10 mouse cellular contexts compared by ENCODE assay signal in genomic region chr2:75669491-75670445, GRCm38 (mm10). TPM values are rescaled to one million over a fixed set of nuclear protein-coding genes. Genes with fewer than 3 reads are reported as not detected.
A peak's percentile ranks its signal among the peaks of the same experiment; 100 is the strongest.
DNase-seq lines count a peak whose midpoint lies in the region; ATAC-seq and TF ChIP-seq lines count a peak whose summit lies in the region.
"Had no signal": no experiment of that assay in that cellular context is flagged by ENCODE, and none has a peak within 500 bp of the region (broad histone marks: within the 10 kb centered on the region; RNA-seq: fewer than 3 reads in every experiment).

No protein-coding gene starts in this region.

- no peak overlapping the region for H3K27ac ChIP-seq in hindbrain, postnatal 0 days
- H3K27ac ChIP-seq in hindbrain, embryonic 14.5 days = no peak overlapping the region
- no peak overlapping the region for H3K27ac ChIP-seq in limb, embryonic 14.5 days (replicated peaks; ENCODE audit: low read depth, low read length)
- H3K27ac ChIP-seq: hindbrain, embryonic 15.5 days; macrophage had no signal

- no peaks in the 10 kb centered on the region for H3K9me3 ChIP-seq in hindbrain, postnatal 0 days (ENCODE audit: low read length)
- H3K9me3 ChIP-seq in hindbrain, embryonic 14.5 days (ENCODE audit: control insufficient read depth, low read length) = no peaks in the 10 kb centered on the region
- H3K9me3 ChIP-seq in limb, embryonic 14.5 days (ENCODE audit: control insufficient read depth, low read length) = no peaks in the 10 kb centered on the region
- H3K9me3 ChIP-seq: hindbrain, embryonic 15.5 days had no signal

- H3K36me3 ChIP-seq in hindbrain, postnatal 0 days (ENCODE audit: insufficient read depth, low read length) = no peaks in the 10 kb centered on the region
- peaks cover 11% of the 10 kb centered on the region; the same call in 1 of the 2 replicates for H3K36me3 ChIP-seq in hindbrain, embryonic 14.5 days (replicated peaks; ENCODE audit: control insufficient read depth, insufficient read depth)
- peaks cover 9% of the 10 kb centered on the region for H3K36me3 ChIP-seq in limb, embryonic 14.5 days (ENCODE audit: control insufficient read depth, insufficient read depth, low read length)

- no peak for TF ChIP-seq POLR2A in limb, embryonic 14.5 days (IDR thresholded peaks at IDR 0.05; ENCODE audit: borderline replicate concordance, extremely low read depth, insufficient read depth, insufficient read length)

- peak; percentile 16; the same call in 1 of the 2 replicates for ATAC-seq in hindbrain, postnatal 0 days
- no peak for ATAC-seq in hindbrain, embryonic 14.5 days (ENCODE audit: low FRiP score)
- ATAC-seq in limb, embryonic 14.5 days (ENCODE audit: low FRiP score, low read depth) = peak; percentile 12; the same call in 1 of the 2 replicates

- WGBS in hindbrain, postnatal 0 days = 44% methylated on average over 14 of the region's 14 CpGs
- 45% methylated on average over 14 of the region's 14 CpGs for WGBS in hindbrain, embryonic 14.5 days
- WGBS in limb, embryonic 14.5 days = 27% methylated on average over 14 of the region's 14 CpGs

- no peak overlapping the region for H3K4me2 ChIP-seq in hindbrain, postnatal 0 days (ENCODE audit: low read depth, low read length)
- H3K4me2 ChIP-seq in hindbrain, embryonic 14.5 days (replicated peaks) = no peak overlapping the region
- no peak overlapping the region for H3K4me2 ChIP-seq in limb, embryonic 14.5 days (replicated peaks; ENCODE audit: low read depth, low read length, severe bottlenecking)
- H3K4me2 ChIP-seq: hindbrain, embryonic 15.5 days had no signal

- DNase-seq in hindbrain, postnatal 0 days (ENCODE audit: low spot score) = no peak
- DNase-seq in hindbrain, embryonic 14.5 days (ENCODE audit: low spot score) = no peak
- DNase-seq in A20 (ENCODE audit: low read depth, low spot score) = peak; percentile 45
- DNase-seq in embryo, embryonic 11 days = peak; percentile 37
- no peak for DNase-seq in limb, embryonic 14.5 days (ENCODE audit: low spot score)
- no peak for DNase-seq in layer of hippocampus, adult 8-10 months (ENCODE audit: low spot score in 2 of 2)
- no peak for DNase-seq in ovary, adult 18-20 months (ENCODE audit: low spot score)
- DNase-seq in layer of hippocampus, postnatal 10 days (ENCODE audit: low spot score in 2 of 2) = no peak

- no peak overlapping the region for H3K4me3 ChIP-seq in hindbrain, postnatal 0 days (ENCODE audit: low read length)
- H3K4me3 ChIP-seq in hindbrain, embryonic 14.5 days (replicated peaks; ENCODE audit: low read length) = no peak overlapping the region
- no peak overlapping the region for H3K4me3 ChIP-seq in limb, embryonic 14.5 days (replicated peaks; ENCODE audit: low read length)
- H3K4me3 ChIP-seq: hindbrain, embryonic 15.5 days had no signal

- no peaks in the 10 kb centered on the region for H3K27me3 ChIP-seq in hindbrain, postnatal 0 days (ENCODE audit: insufficient read depth, low read length)
- no peaks in the 10 kb centered on the region for H3K27me3 ChIP-seq in hindbrain, embryonic 14.5 days (ENCODE audit: control insufficient read depth, insufficient read depth, low read length)
- H3K27me3 ChIP-seq in limb, embryonic 14.5 days (ENCODE audit: control insufficient read depth, insufficient read depth, low read length) = no peaks in the 10 kb centered on the region
- H3K27me3 ChIP-seq: hindbrain, embryonic 15.5 days had no signal

- H3K9ac ChIP-seq in hindbrain, postnatal 0 days (replicated peaks; ENCODE audit: low read length) = no peak overlapping the region
- H3K9ac ChIP-seq in hindbrain, embryonic 14.5 days = no peak overlapping the region
- no peak overlapping the region for H3K9ac ChIP-seq in limb, embryonic 14.5 days (ENCODE audit: low read depth, low read length, severe bottlenecking)
- H3K9ac ChIP-seq: hindbrain, embryonic 15.5 days had no signal

- no peak for TF ChIP-seq CTCF in hindbrain, postnatal 0 days (IDR thresholded peaks at IDR 0.05; ENCODE audit: low read depth)

- H3K4me1 ChIP-seq in hindbrain, postnatal 0 days (ENCODE audit: insufficient read depth, low read length) = no peaks in the 10 kb centered on the region
- H3K4me1 ChIP-seq in hindbrain, embryonic 14.5 days (replicated peaks; ENCODE audit: control insufficient read depth, insufficient read depth, low read length) = no peaks in the 10 kb centered on the region
- no peaks in the 10 kb centered on the region for H3K4me1 ChIP-seq in limb, embryonic 14.5 days (ENCODE audit: control insufficient read depth, insufficient read depth, low read length)
- H3K4me1 ChIP-seq: hindbrain, embryonic 15.5 days had no signal

RNA-seq across cellular contexts. Expression of gene Hnrnpa3, which starts 10.7 kb away (rescaled TPM):
- 64.9 and 67.8 TPM in 2 replicates for total RNA-seq in hindbrain, postnatal 0 days (2014; rRNA removed)
- polyA plus RNA-seq in hindbrain, postnatal 0 days (2015; fragmentation: Nextera tagmentation; extraction: Ambion mirVana) = 131 and 137 TPM in 2 replicates
- 135 and 140 TPM in 2 replicates for polyA plus RNA-seq in hindbrain, embryonic 14.5 days (2014; fragmentation: Nextera tagmentation; extraction: Ambion mirVana)
- 352 and 733 TPM in 2 replicates for polyA plus RNA-seq in limb, embryonic 14.5 days (2012; rRNA removed)
- polyA plus RNA-seq in limb, embryonic 14.5 days (2014; fragmentation: Nextera tagmentation; extraction: Ambion mirVana) = 231 and 233 TPM in 2 replicates
- 100 to 1,000 TPM; 271 to 283 (median 276) TPM for total RNA-seq in layer of hippocampus, adult 8-10 months (2022)
- total RNA-seq in layer of hippocampus, postnatal 10 days (2021) = 100 to 1,000 TPM; 380 to 423 TPM

RNA-seq across cellular contexts. Expression of gene Nfe2l2, which starts 34.7 kb away (rescaled TPM):
- 7.4 and 11.6 TPM in 2 replicates for total RNA-seq in hindbrain, postnatal 0 days (2014; rRNA removed)
- 16.3 and 17.0 TPM in 2 replicates for polyA plus RNA-seq in hindbrain, postnatal 0 days (2015; fragmentation: Nextera tagmentation; extraction: Ambion mirVana)
- polyA plus RNA-seq in hindbrain, embryonic 14.5 days (2014; fragmentation: Nextera tagmentation; extraction: Ambion mirVana) = 11.2 and 14.5 TPM in 2 replicates
- 28.3 and 32.5 TPM in 2 replicates for polyA plus RNA-seq in limb, embryonic 14.5 days (2012; rRNA removed)
- polyA plus RNA-seq in limb, embryonic 14.5 days (2014; fragmentation: Nextera tagmentation; extraction: Ambion mirVana) = 37.4 and 37.6 TPM in 2 replicates
- total RNA-seq in layer of hippocampus, adult 8-10 months (2022) = 10 to 100 TPM; 14.1 to 29.2 (median 20.6) TPM
- total RNA-seq in layer of hippocampus, postnatal 10 days (2021) = 10 to 100 TPM in 1 of 2 experiments, 1 to 10 TPM in 1; 9.9 to 10.4 TPM

Comparison
In these comparisons a context has a peak if more than half of its experiments do, and no peak if none do; other contexts are left out.
1. DNase-seq: peak in A20 (single experiment) and embryo, embryonic 11 days (single experiment); none in hindbrain, postnatal 0 days (single experiment), hindbrain, embryonic 14.5 days (single experiment), limb, embryonic 14.5 days (single experiment), layer of hippocampus, adult 8-10 months (0 of 2), ovary, adult 18-20 months (single experiment) and layer of hippocampus, postnatal 10 days (0 of 2).